Mouse (Mus musculus) kidney, adult 2 months (tissue): ENCODE data around the gene Triml1.

Experiments
- CTCF ChIP-seq: fragments of 200-500 bp; conservative IDR thresholded peaks from 2 replicates; pipeline ENCODE4 v1.5.1; 2011; ENCODE audit warnings: low read depth, mild to moderate bottlenecking, control low read depth, low read length, moderate library complexity, mixed read lengths; ENCODE audit not compliant: insufficient read depth, insufficient read length
- POLR2A ChIP-seq: fragments of 200-500 bp; IDR thresholded peaks from one replicate; pipeline ENCODE4 v1.6.1; 2011; ENCODE audit warnings: low read depth, low read length, control low read depth

DNA sequence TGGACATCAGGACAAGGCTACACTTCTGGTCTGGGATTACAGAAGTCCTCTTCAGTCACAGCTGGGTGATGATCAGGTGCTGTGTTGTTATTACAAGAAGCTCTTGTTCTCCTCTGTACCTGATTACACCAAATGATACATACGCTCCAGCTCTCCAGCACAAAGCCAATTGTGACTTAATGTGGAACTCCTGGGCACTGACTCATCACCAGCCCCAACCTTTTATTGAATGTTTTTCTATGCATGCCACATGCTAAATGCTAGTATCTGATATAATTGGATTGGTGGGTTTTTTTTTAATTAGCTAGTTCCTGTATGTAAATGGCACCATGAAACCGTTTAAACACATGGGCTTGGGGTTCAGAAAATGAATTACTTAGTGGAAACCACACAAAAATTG, at the start of gene Triml1:
- TF ChIP-seq CTCF (no peak), POLR2A (no peak)
